Mouse (Mus musculus) embryonic facial prominence, embryonic 10.5 days (tissue): ENCODE data around the gene Leng8. TPM values are rescaled to one million over a fixed set of nuclear protein-coding genes. Genes with fewer than 3 reads are reported as not detected.
A peak's percentile ranks its signal among the peaks of the same experiment; 100 is the strongest.

Experiments used
- DNase-seq: peaks from one replicate; pipeline ENCODE4 v3.0.0-alpha.2; 2017; ENCODE audit warnings: low spot score
- H3K27ac ChIP-seq: fragments of 300-500 bp; sonication (generic); replicated peaks from 2 replicates; pipeline ENCODE4 v1.5.1; 2016; ENCODE audit warnings: mild to moderate bottlenecking
- H3K27me3 ChIP-seq: fragments of 300-500 bp; sonication (generic); replicated peaks from 2 replicates; pipeline ENCODE4 v1.6.1; 2016; ENCODE audit warnings: low read depth, mild to moderate bottlenecking; ENCODE audit not compliant: poor library complexity, severe bottlenecking
- H3K36me3 ChIP-seq: fragments of 300-500 bp; sonication (generic); replicated peaks from 2 replicates; pipeline ENCODE4 v1.6.1; 2016; ENCODE audit warnings: mild to moderate bottlenecking, moderate library complexity
- H3K4me1 ChIP-seq: fragments of 300-500 bp; sonication (generic); 2 replicates; pipeline ENCODE4 v1.6.1; 2016
- H3K4me3 ChIP-seq: fragments of 300-500 bp; sonication (generic); 2 replicates; pipeline ENCODE4 v1.5.1; 2016; ENCODE audit warnings: mild to moderate bottlenecking, moderate library complexity
- H3K9me3 ChIP-seq: fragments of 300-500 bp; sonication (generic); 2 replicates; pipeline ENCODE4 v1.6.1; 2016; ENCODE audit warnings: mild to moderate bottlenecking
- WGBS: fragments of 180-500 bp; shearing (Covaris S2); methylation state at CpG from one replicate; pipeline ENCODE4 v1.1.7; 2016; 5-methylcytosine and 5-hydroxymethylcytosine counted together
- polyA plus RNA-seq: library from polyadenylated mRNA; unstranded; fragments of >200 nt; fragmentation: Nextera tagmentation; extraction: Ambion mirVana; gene quantifications from 2 replicates; pipeline ENCODE4 v1.2.1, GENCODE M21; 2016

Leng8 gene
- polyA plus RNA-seq, 1 experiment from 2014 or later = 68.2 TPM

- WGBS = 20% methylated on average over 19 of the region's 19 CpGs
- Histone ChIP-seq H3K27ac (peak overlapping the region; percentile 75), H3K4me3 (peak overlapping the region; percentile 68), H3K36me3 (no peaks in the 10 kb centered on the region), H3K27me3 (peaks cover 42% of the 10 kb centered on the region), H3K9me3 (no peaks in the 10 kb centered on the region), H3K4me1 (peaks cover 47% of the 10 kb centered on the region)
- no peak for DNase-seq
Measured at GRCm38 (mm10) chr7:4119976-4120921, 16.6 kb upstream of the Leng8 start.

GRCm38 (mm10) chr7:4122076-4122768, 14.6 kb upstream of the Leng8 start:
- Histone ChIP-seq H3K27me3 (peaks cover 42% of the 10 kb centered on the region), H3K9me3 (no peaks in the 10 kb centered on the region), H3K36me3 (no peaks in the 10 kb centered on the region), H3K27ac (peak overlapping the region; percentile 21), H3K4me3 (no peak overlapping the region), H3K4me1 (peaks cover 51% of the 10 kb centered on the region)
- no peak for DNase-seq
- WGBS = 46% methylated on average over 11 of the region's 11 CpGs

DNA sequence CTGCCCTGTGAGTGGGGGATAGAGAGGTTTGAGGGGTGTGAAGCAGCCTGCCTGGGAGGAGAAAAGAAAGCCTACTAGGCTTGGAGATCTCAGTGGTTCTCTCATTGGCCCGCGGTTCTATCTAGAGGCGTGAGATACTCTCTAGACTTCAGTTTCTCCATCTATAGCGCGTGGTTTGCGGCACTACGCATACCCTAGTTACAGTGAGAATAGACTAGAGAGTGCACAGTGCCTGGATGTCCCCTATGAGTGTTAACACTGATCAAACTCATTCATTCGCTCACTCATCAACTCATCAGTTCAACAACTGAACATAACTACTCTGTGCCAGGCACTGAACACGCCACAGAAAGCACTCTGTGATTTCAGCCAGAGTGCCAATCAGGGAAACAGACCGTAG, 14.1 kb upstream of the Leng8 start:
- H3K9me3 ChIP-seq = no peaks in the 10 kb centered on the region
- peak overlapping the region; percentile 78 for H3K27ac ChIP-seq
- H3K4me3 ChIP-seq = no peak overlapping the region
- WGBS = 86% methylated on average over 10 of the region's 10 CpGs
- H3K4me1 ChIP-seq = peaks cover 51% of the 10 kb centered on the region
- H3K36me3 ChIP-seq = no peaks in the 10 kb centered on the region
- no peak for DNase-seq
- H3K27me3 ChIP-seq = peaks cover 42% of the 10 kb centered on the region

DNA sequence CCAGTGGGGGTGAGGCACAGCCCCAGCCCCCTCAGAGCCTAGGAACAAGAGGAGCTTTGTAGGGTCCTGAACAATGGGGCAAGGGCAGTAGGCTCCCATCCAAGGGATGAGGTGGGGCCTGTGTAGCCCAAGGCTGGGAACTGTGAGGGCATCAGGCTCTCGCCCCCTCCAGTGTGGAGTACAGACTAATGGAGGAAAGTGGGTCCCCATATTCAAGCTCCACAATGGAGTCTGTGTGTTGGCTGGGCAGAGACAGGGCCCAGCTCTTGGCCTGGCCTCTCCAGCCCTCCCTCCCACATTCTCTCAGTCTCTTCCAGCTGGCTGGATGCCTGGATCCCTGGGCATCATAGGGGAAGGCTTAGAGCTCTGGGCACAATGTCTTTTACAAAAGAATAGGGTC, 13.1 kb upstream of the Leng8 start:
- peaks cover 40% of the 10 kb centered on the region for H3K27me3 ChIP-seq
- no peaks in the 10 kb centered on the region for H3K9me3 ChIP-seq
- H3K4me3 ChIP-seq = 0 out of 2 replicates have a peak overlapping the region, but pooled peaks have one; percentile 13
- DNase-seq = no peak
- WGBS = 24% methylated on average over 1 of the region's 1 CpGs
- peak overlapping the region; percentile 78 for H3K27ac ChIP-seq
- no peaks in the 10 kb centered on the region; the same call in 1 of the 2 replicates for H3K36me3 ChIP-seq
- H3K4me1 ChIP-seq = peaks cover 51% of the 10 kb centered on the region

GRCm38 (mm10) chr7:4124315-4124759, 12.5 kb upstream of the Leng8 start:
- Histone ChIP-seq H3K27me3 (peaks cover 34% of the 10 kb centered on the region), H3K27ac (peak overlapping the region; percentile 78), H3K4me3 (peak overlapping the region; percentile 45), H3K36me3 (no peaks in the 10 kb centered on the region; the same call in 1 of the 2 replicates), H3K9me3 (no peaks in the 10 kb centered on the region), H3K4me1 (peaks cover 48% of the 10 kb centered on the region)
- 0% methylated on average over 10 of the region's 10 CpGs for WGBS
- peak; percentile 71 for DNase-seq

GRCm38 (mm10) chr7:4124856-4125255, 12.0 kb upstream of the Leng8 start:
- no peaks in the 10 kb centered on the region for H3K9me3 ChIP-seq
- peak overlapping the region; percentile 7 for H3K27ac ChIP-seq
- H3K4me1 ChIP-seq = peaks cover 43% of the 10 kb centered on the region
- DNase-seq = no peak
- WGBS = 15% methylated on average over 5 of the region's 5 CpGs
- H3K27me3 ChIP-seq = peaks cover 28% of the 10 kb centered on the region
- H3K36me3 ChIP-seq = no peaks in the 10 kb centered on the region; the same call in 1 of the 2 replicates
- H3K4me3 ChIP-seq = peak overlapping the region; percentile 45

DNA sequence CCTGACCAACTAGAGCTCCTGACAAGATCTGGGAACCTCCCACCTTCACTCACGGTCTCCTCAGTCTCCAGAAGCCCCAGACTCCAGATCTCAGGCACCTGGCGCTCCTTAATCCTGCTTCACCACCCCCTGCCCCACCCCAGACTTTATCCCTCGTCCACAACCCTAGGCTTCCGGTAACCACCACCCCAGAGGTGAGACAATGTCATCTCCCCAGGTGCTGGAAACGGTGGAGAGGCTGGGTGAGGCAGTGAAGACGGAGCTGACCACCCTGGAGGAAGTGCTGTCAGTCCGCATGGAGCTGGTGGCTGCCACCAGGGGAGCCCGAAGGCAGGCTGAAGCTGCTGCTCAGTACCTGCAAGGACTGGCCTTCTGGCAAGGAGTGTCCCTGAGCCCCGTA, 11.5 kb upstream of the Leng8 start:
- 19% methylated on average over 9 of the region's 9 CpGs for WGBS
- Histone ChIP-seq H3K27me3 (peaks cover 24% of the 10 kb centered on the region), H3K27ac (peak overlapping the region; percentile 7; the same call in 1 of the 2 replicates), H3K4me3 (no peak overlapping the region), H3K36me3 (no peaks in the 10 kb centered on the region; the same call in 1 of the 2 replicates), H3K9me3 (no peaks in the 10 kb centered on the region), H3K4me1 (peaks cover 41% of the 10 kb centered on the region)
- DNase-seq = no peak

DNA sequence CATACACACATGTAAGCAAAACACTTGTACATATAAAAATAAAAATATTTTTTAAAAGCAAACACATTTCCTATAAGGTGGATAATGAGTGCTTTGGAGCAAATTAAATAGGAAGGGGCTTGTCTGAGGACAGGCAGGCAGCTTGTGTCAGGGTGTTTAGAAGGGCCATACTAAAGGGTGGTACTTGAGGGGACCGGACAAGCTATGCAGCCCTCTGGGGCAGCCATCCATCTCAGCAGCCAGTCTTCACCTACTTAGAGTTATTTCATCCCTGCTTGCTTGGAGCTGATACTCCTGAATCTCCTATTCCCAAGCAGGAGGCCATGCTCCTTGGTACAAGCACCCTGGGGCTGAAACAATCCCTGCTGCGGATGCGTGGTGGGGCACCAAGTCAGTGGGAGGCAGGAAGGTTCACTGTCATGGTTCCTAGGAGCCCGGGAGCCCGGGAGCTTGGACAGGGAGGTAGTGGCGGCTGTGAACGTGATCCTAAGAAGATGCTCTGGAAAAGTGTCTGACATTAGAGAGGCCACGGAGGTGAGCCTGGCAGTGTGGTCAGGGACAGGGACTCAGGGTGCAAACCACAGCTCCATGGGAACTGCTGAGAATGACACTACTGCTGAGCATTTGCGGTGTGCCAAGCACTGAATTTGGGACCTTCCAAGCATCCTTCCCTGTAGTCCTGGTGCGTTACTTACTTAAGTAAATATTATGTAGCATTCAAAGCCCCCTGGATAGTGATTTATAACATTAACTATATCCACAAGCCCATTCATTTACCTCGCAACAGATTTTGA, 9.7 kb upstream of the Leng8 start:
- WGBS = 86% methylated on average over 11 of the region's 11 CpGs
- Histone ChIP-seq H3K4me1 (peaks cover 35% of the 10 kb centered on the region), H3K9me3 (no peaks in the 10 kb centered on the region), H3K36me3 (no peaks in the 10 kb centered on the region; the same call in 1 of the 2 replicates), H3K4me3 (no peak overlapping the region), H3K27ac (no peak overlapping the region), H3K27me3 (peaks cover 6% of the 10 kb centered on the region; the same call in 1 of the 2 replicates)
- DNase-seq = no peak

- WGBS = 89% methylated on average over 4 of the region's 4 CpGs
- Histone ChIP-seq H3K36me3 (peaks cover 2% of the 10 kb centered on the region), H3K9me3 (no peaks in the 10 kb centered on the region), H3K27me3 (no peaks in the 10 kb centered on the region), H3K4me1 (peaks cover 29% of the 10 kb centered on the region), H3K4me3 (no peak overlapping the region), H3K27ac (no peak overlapping the region)
- no peak for DNase-seq
Measured at GRCm38 (mm10) chr7:4127894-4128293, 8.9 kb upstream of the Leng8 start.

GRCm38 (mm10) chr7:4128860-4129259, 8.0 kb upstream of the Leng8 start:
- DNase-seq = no peak
- no peak overlapping the region for H3K4me3 ChIP-seq
- peaks cover 19% of the 10 kb centered on the region for H3K4me1 ChIP-seq
- no peaks in the 10 kb centered on the region for H3K9me3 ChIP-seq
- H3K27ac ChIP-seq = no peak overlapping the region
- WGBS = 53% methylated on average over 6 of the region's 6 CpGs
- H3K27me3 ChIP-seq = no peaks in the 10 kb centered on the region
- peaks cover 3% of the 10 kb centered on the region for H3K36me3 ChIP-seq

GRCm38 (mm10) chr7:4130686-4131452, 6.0 kb upstream of the Leng8 start:
- 47% methylated on average over 13 of the region's 13 CpGs for WGBS
- peaks cover 3% of the 10 kb centered on the region for H3K36me3 ChIP-seq
- 0 out of 2 replicates have a peak, but pooled peaks cover 2% of the 10 kb centered on the region for H3K4me1 ChIP-seq
- DNase-seq = peak; percentile 83
- H3K9me3 ChIP-seq = no peaks in the 10 kb centered on the region
- no peak overlapping the region for H3K27ac ChIP-seq
- H3K4me3 ChIP-seq = peak overlapping the region; percentile 16; the same call in 1 of the 2 replicates
- no peaks in the 10 kb centered on the region for H3K27me3 ChIP-seq
